Comparison of ENCODE assay signal across 13 mouse cellular contexts in genomic region chr2:59253435-59253834, GRCm38 (mm10).
"Had no signal": no experiment of that assay in that cellular context is flagged by ENCODE, and none has a peak within 500 bp of the region (broad histone marks: within the 10 kb centered on the region; RNA-seq: fewer than 3 reads in every experiment).

No protein-coding gene starts in this region.

- H3K9ac ChIP-seq: liver, embryonic 12.5 days; lung, embryonic 15.5 days; midbrain, embryonic 12.5 days; neural tube, embryonic 13.5 days had no signal

- ATAC-seq: inflammation-experienced regulatory T-cells, adult 6 months; intestine, postnatal 0 days; liver, embryonic 12.5 days had no signal

- DNase-seq: retina, postnatal 1 day; right cerebral cortex, postnatal 4 days; spleen, adult 18-20 months; thymus, adult 2 months; thymus, postnatal 25 days had no signal

- H3K27ac ChIP-seq: left cerebral cortex, adult 2 months; limb, embryonic 10.5 days; liver, embryonic 12.5 days; lung, embryonic 15.5 days; midbrain, embryonic 12.5 days; neural tube, embryonic 13.5 days had no signal

- H3K27me3 ChIP-seq: liver, embryonic 12.5 days; lung, embryonic 15.5 days; midbrain, embryonic 12.5 days; neural tube, embryonic 13.5 days had no signal

- H3K36me3 ChIP-seq: limb, embryonic 10.5 days; liver, embryonic 12.5 days; lung, embryonic 15.5 days; midbrain, embryonic 12.5 days; neural tube, embryonic 13.5 days had no signal

- H3K4me3 ChIP-seq: left cerebral cortex, adult 2 months; limb, embryonic 10.5 days; liver, embryonic 12.5 days; lung, embryonic 15.5 days; midbrain, embryonic 12.5 days; neural tube, embryonic 13.5 days had no signal

- H3K9me3 ChIP-seq: limb, embryonic 10.5 days; liver, embryonic 12.5 days; lung, embryonic 15.5 days; midbrain, embryonic 12.5 days; neural tube, embryonic 13.5 days had no signal

- H3K4me2 ChIP-seq: liver, embryonic 12.5 days; lung, embryonic 15.5 days; midbrain, embryonic 12.5 days; neural tube, embryonic 13.5 days had no signal

- H3K4me1 ChIP-seq: liver, embryonic 12.5 days; lung, embryonic 15.5 days had no signal
